Mouse (Mus musculus) lung, postnatal 0 days (tissue): ENCODE measurements around the gene Tmem39b.

Experiments used
- CTCF ChIP-seq: IDR thresholded peaks from 2 replicates; pipeline ENCODE4 v1.5.1; 2016; ENCODE audit warnings: antibody characterized with exemption, mild to moderate bottlenecking
- EP300 ChIP-seq: IDR thresholded peaks from 2 replicates; pipeline ENCODE4 v1.6.1; 2016; ENCODE audit warnings: antibody characterized with exemption, mild to moderate bottlenecking, control low read depth

GRCm38 (mm10) chr4:129654770-129655169, 41.9 kb downstream of the Tmem39b start:
- TF ChIP-seq EP300 (no peak), CTCF (no peak)
